Mouse (Mus musculus) neutrophil, adult 5-6 weeks (primary cell): ENCODE data around the gene Rnf166. TPM values are rescaled to one million over a fixed set of nuclear protein-coding genes. Genes with fewer than 3 reads are reported as not detected.

ENCODE experiments used
- ATAC-seq: fragments of 151-379, 151-347 bp; 2 replicates; pipeline ENCODE4 v1.8.0; 2017; ENCODE audit warnings: mild to moderate bottlenecking, moderate TSS enrichment; ENCODE audit not compliant: insufficient number of reproducible peaks, poor library complexity, low FRiP score, severe bottlenecking; ENCODE audit errors: extremely low read depth
- total RNA-seq: library from RNA; stranded (forward); fragments of 200-1000 nt; gene quantifications from 2 replicates; pipeline ENCODE4 v1.2.3, GENCODE M21; 2017

The Rnf166 gene
- total RNA-seq, 1 experiment from 2014 or later = 42.0 TPM

GRCm38 (mm10) chr8:122473911-122474421, 1.9 kb downstream of the Rnf166 start:
- ATAC-seq = peak; percentile 23; the same call in 1 of the 2 replicates

- ATAC-seq = no peak
These were observed 5.2 kb downstream of the Rnf166 start for GRCm38 (mm10) chr8:122470691-122471090.

DNA sequence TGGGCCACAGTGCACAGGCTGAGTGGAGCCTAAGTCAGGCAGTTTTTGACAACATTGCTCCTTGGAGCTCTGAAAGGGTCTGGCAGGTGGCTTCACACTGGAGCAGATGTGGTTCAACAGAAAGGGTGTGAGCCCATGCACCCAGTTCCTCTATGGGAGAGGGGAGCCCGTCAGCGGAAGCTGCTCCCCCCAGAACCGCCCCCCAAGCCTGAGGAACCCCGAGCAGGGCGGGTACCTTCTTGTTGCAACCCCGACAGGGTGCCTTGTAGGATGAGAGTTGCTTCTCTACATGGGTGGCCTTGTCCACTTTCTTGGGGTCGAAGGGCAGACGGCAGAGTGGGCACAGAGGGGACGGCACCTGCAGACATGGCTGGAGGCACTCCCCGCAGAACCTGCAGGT, 5.9 kb downstream of the Rnf166 start:
- no peak for ATAC-seq

GRCm38 (mm10) chr8:122469407-122469806, 6.5 kb downstream of the Rnf166 start:
- no peak for ATAC-seq

- no peak for ATAC-seq
These were observed 8.0 kb downstream of the Rnf166 start for GRCm38 (mm10) chr8:122467816-122468215.

GRCm38 (mm10) chr8:122464985-122465384, 10.9 kb downstream of the Rnf166 start:
- ATAC-seq = no peak

DNA sequence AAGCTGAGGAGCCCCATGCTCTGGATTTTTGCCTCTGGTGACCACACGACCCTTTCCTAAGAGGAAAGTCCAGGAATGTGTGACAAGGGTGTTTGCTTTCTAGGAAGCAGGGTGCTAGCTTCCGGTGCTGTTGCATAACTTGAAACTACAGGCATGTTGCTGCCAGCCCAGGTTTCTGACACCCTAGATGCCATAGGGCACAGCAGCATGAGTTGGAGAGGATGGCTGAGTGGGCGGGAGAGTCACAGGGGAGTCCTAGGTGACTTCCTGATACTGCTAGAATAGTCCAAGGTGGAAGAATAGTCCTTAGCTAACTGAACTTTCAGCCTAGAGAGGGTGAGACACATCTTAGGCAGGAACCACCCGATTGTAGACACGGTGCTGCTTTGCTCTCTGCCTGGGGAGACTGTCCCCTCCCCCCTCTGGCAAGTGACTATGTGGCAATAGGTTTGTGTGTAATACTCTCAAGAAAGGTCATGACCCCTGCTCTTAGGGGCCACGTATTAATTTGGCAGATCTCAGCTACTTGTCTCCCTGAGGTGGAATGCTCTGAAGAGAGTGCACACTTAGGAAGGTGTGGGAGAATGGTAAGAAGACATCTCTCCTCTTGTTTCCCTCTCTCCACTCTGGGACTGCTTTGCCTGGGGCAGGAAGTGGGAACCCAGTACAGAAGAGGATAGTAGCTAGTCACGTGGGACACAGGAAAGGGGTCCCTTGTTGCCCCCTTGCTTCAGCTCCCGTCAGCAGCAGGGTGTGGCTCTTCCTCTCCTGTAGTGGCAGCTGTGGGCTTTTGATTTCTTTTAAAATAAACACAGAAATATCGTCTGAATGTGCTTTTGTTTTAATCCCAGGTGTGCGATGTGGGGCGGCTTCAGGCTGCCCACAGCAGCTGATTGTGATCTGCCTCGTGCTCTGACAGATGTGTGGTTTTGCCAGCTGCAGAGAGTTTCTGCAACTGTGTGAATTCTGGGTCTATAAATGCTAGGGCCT, 11.9 kb downstream of the Rnf166 start:
- ATAC-seq = peak; percentile 23; the same call in 1 of the 2 replicates

- ATAC-seq = no peak
These were observed 13.4 kb downstream of the Rnf166 start for GRCm38 (mm10) chr8:122462510-122462909.

DNA sequence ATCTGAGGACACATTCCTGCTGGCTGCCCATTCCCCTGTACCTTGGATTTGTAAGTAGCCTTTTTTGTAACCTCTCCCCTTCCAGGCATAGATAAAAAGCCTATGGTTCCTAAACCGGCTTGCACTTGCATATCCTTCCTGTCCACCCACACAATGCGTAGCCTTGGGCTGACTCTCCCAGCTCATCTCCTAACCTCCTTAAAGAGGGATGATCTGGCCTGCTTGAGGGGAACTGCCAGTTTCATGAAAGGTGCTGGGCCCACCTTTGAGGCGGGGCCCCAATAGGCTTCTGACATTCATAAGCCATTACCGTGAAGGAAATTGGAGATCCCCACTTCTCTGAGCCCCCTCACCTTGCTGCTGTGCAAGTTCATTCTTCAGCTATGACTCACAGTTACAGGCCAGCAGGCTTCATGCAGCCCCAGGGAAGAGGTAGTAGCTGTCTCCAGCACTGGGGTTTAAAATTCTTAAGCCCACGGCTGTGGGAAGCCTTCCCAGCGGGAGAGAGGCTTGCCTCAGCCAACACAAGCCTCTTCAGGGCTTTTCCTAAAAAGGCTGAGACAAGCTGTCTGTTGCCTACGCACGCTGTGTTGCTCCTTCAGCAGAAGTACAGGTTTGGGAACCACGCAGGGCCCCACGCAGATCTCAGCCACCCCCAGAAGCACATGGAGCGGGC, 14.3 kb downstream of the Rnf166 start:
- ATAC-seq = no peak

- no peak for ATAC-seq
These were observed 15.1 kb downstream of the Rnf166 start, which contains the start of gene Snai3 for GRCm38 (mm10) chr8:122460524-122461472. Gene Snai3, minus strand, starts transcription at chr8:122460733.

GRCm38 (mm10) chr8:122459990-122460389, 15.9 kb downstream of the Rnf166 start:
- ATAC-seq = no peak

GRCm38 (mm10) chr8:122459218-122459900, 16.5 kb downstream of the Rnf166 start:
- ATAC-seq = no peak

GRCm38 (mm10) chr8:122457171-122457570, 18.7 kb downstream of the Rnf166 start:
- no peak for ATAC-seq

GRCm38 (mm10) chr8:122454409-122454808, 21.5 kb downstream of the Rnf166 start:
- ATAC-seq = no peak

DNA sequence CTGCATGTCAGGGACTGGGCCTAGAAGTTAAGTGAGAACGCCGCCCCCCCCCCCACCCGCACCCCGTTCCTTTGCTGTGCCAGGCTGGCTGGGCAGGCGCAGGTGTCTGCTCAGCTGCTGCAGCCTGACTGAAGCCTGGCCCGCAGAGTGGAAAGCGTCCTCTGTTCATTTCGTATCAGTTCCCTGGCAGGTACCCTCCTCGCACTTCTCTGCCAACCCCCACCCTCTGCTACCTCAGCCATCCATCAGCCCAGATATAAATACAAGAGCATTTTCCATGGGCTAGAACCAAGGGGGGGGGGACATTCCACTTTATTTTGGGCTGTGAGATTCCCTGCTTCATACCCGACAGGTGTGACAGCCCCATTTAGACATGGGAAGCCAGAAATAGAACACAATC, 23.7 kb downstream of the Rnf166 start:
- ATAC-seq = no peak

DNA sequence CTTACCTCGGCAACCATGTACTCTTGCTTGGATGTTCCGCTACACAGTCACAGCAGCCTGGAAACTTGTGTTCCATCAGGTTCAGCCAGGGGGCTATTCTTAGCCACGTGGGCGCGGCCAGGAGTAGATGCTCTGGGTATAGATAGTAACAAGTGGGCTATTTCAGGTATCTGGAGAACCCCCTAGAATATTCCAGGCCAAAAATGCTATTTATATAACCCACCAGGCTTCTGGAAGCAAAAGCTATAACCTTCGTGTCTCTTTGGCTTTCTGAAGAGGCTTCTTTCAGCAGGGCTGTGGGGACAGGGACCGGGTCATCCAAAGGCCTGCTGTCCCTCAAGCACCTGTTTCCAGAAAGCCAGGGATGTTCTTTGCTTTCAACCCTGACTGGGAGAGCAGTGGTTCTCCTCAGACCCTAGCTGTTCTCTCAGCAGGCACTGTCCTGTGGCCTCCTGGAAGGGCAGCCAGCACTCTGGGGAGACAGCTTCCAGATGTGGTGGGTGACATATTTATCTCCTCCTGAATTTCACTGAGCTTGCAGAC, 24.6 kb downstream of the Rnf166 start:
- ATAC-seq = no peak

DNA sequence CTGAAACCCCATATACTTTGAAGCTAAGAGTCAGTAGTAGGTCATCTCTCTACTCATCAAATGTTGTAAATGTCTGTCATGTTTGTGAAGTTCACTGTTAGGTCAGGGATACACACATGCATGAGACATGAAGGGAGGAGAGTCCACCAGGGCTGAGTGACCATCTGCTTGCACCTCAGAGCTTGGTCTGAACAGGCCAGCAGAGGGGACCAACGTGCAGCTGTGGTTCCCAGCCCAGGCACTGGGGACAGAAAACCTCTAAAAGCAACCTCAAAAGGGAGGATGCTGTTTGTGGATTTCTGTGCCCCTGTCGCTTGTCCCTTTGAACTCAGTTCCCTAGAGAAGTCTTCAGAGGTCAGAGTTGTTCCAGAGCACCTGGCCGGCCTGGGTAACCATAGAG, 30.7 kb downstream of the Rnf166 start:
- no peak for ATAC-seq
